Mouse (Mus musculus): Measurements from ENCODE around the gene 1700023F06Rik. TPM values are rescaled to one million over a fixed set of nuclear protein-coding genes. Genes with fewer than 3 reads are reported as not detected.

1700023F06Rik gene
- total and polyA plus RNA-seq, 3 experiments = not detected

DNA sequence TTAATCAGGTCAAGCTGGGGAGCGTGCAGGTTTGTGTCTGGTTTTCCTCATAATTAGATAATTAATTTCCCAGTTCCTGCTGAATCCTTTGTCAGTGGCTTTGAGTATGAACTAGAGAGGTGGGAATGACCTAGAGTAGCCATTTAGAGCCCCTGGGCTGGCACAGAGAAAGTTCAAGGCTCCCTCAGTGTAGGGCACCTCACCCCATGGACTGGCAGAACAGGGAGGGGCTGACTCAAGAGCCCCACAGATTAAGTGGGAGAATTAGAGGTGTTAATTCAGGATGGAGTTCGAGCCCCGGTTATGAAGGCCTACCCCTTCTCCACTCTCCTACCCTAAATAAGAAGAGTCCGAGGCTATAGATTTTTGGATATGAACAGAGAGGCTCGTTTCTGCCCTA lies 38.7 kb downstream of the 1700023F06Rik start:
- in situ Hi-C loops (cut with MboI; ENCODE audit: low pct_ligation_motif_present, low pct_unique_long_range_greater_than_20kb, low sequenced_read_pairs) = loop anchor here (5.0 to 25.0 kb wide), 3 partner anchors 103 to 393 kb away; no protein-coding TSS in a partner anchor
- H3K9ac ChIP-seq (ENCODE audit: insufficient read depth, low read depth) = no peak overlapping the region
- no peaks in the 10 kb centered on the region for H3K36me3 ChIP-seq (replicated peaks in 1 of 2; ENCODE audit: control insufficient read depth in 1 of 2, insufficient read depth in 1 of 2, low read length in 1 of 2)
- peaks cover 11 to 52% of the 10 kb centered on the region in 2 experiments for H3K4me1 ChIP-seq (ENCODE audit: control insufficient read depth in 1 of 2, insufficient read depth in 2 of 2)
- dilution Hi-C loops (cut with MboI; ENCODE audit: extremely low pct_ligation_motif_present, extremely low pct_unique_long_range_greater_than_20kb, low sequenced_read_pairs) = no loop called here
- peaks cover 8% of the 10 kb centered on the region for H3K9me3 ChIP-seq (replicated peaks; ENCODE audit: low read length)
- H3K4me2 ChIP-seq (ENCODE audit: insufficient read depth, low read depth, poor library complexity, severe bottlenecking) = no peak overlapping the region
- H3K27me3 ChIP-seq (replicated peaks) = no peaks in the 10 kb centered on the region
- no peak overlapping the region for H3K27ac ChIP-seq (ENCODE audit: insufficient read depth, low read depth)
- H3K79me2 ChIP-seq (replicated peaks; ENCODE audit: control insufficient read depth, extremely low read depth, insufficient read depth, poor library complexity, severe bottlenecking) = peaks cover 32% of the 10 kb centered on the region
- DNase-seq (ENCODE audit: extremely low read depth) = no peak
- TF ChIP-seq NRF1 (IDR thresholded peaks at IDR 0.05; ENCODE audit: low read depth, low read length) (no peak), NELFE (IDR thresholded peaks at IDR 0.05; ENCODE audit: low read depth, low read length) (no peak), MXI1 (IDR thresholded peaks at IDR 0.05; ENCODE audit: low read depth, low read length) (no peak), UBTF (IDR thresholded peaks at IDR 0.05; ENCODE audit: low read depth, low read length) (no peak), IRF4 (IDR thresholded peaks at IDR 0.05; ENCODE audit: low read depth, low read length) (no peak), MAFK (IDR thresholded peaks at IDR 0.05; ENCODE audit: insufficient replicate concordance, low read length) (no peak), RCOR1 (conservative IDR thresholded peaks at IDR 0.05; ENCODE audit: low read depth, low read length) (no peak), JUN (IDR thresholded peaks at IDR 0.05; ENCODE audit: insufficient read depth, low read depth, low read length) (no peak), E2F4 (IDR thresholded peaks at IDR 0.05; ENCODE audit: insufficient replicate concordance, low read depth, low read length) (no peak)
- no peak overlapping the region for H3K4me3 ChIP-seq (replicated peaks in 1 of 3; ENCODE audit: low read depth in 2 of 3, low read length in 2 of 3, poor library complexity in 1 of 3)

GRCm38 (mm10) chr11:103168690-103169390 lies 39.5 kb downstream of the 1700023F06Rik start:
- no peak overlapping the region for H3K4me3 ChIP-seq (replicated peaks in 1 of 3; ENCODE audit: low read depth in 2 of 3, low read length in 2 of 3, poor library complexity in 1 of 3)

More at GRCm38 (mm10) chr11:103168690-103169390, 39.5 kb downstream of the 1700023F06Rik start:
- TF ChIP-seq TCF12 (IDR thresholded peaks at IDR 0.05; ENCODE audit: low read depth, low read length) (0 out of 2 replicates have a peak, but pooled peaks have one; percentile 48), ETS1 (conservative IDR thresholded peaks at IDR 0.05; ENCODE audit: low read depth, low read length) (no peak), SMC3 (IDR thresholded peaks at IDR 0.05; ENCODE audit: low read depth, low read length) (peak; percentile 100), ZMIZ1 (IDR thresholded peaks at IDR 0.05; ENCODE audit: low read depth, low read length) (0 out of 2 replicates have a peak, but pooled peaks have one; percentile 22), SIN3A (IDR thresholded peaks at IDR 0.05; ENCODE audit: low read length) (peak; percentile 80), JUN (IDR thresholded peaks at IDR 0.05; ENCODE audit: insufficient read depth, low read depth, low read length) (0 out of 2 replicates have a peak, but pooled peaks have one; percentile 14), IRF4 (IDR thresholded peaks at IDR 0.05; ENCODE audit: low read depth, low read length) (peak; percentile 72), MAZ (IDR thresholded peaks at IDR 0.05; ENCODE audit: low read depth, low read length) (0 out of 2 replicates have a peak, but pooled peaks have one; percentile 27), NRF1 (IDR thresholded peaks at IDR 0.05; ENCODE audit: low read depth, low read length) (peak; percentile 44; the same call in 1 of the 2 replicates), MAFK (IDR thresholded peaks at IDR 0.05; ENCODE audit: insufficient replicate concordance, low read length) (no peak), NELFE (IDR thresholded peaks at IDR 0.05; ENCODE audit: low read depth, low read length) (peak; percentile 44; the same call in 1 of the 2 replicates), CTCF (conservative IDR thresholded peaks at IDR 0.05 in 1 of 2, IDR thresholded peaks at IDR 0.05 in 1 of 2; ENCODE audit: low read depth in 2 of 2, low read length in 2 of 2) (peak; percentile 99 to 100), MYC (IDR thresholded peaks at IDR 0.05; ENCODE audit: low read depth, low read length) (0 out of 2 replicates have a peak, but pooled peaks have one; percentile 69), MEF2A (IDR thresholded peaks at IDR 0.05; ENCODE audit: borderline replicate concordance, low read depth, low read length) (peak; percentile 65; the same call in 1 of the 2 replicates), JUND (conservative IDR thresholded peaks at IDR 0.05; ENCODE audit: low read depth, low read length) (peak; percentile 23; the same call in 1 of the 2 replicates), PAX5 (IDR thresholded peaks at IDR 0.05; ENCODE audit: low read length) (no peak), ZC3H11A (IDR thresholded peaks at IDR 0.05; ENCODE audit: low read depth, low read length) (peak; percentile 100), ELF1 (IDR thresholded peaks at IDR 0.05; ENCODE audit: low read depth, low read length) (peak; percentile 14; the same call in 1 of the 2 replicates), E2F4 (IDR thresholded peaks at IDR 0.05; ENCODE audit: insufficient replicate concordance, low read depth, low read length) (no peak), ZNF384 (IDR thresholded peaks at IDR 0.05; ENCODE audit: low read depth, low read length) (no peak), MAX (IDR thresholded peaks at IDR 0.05; ENCODE audit: low read length) (peak; percentile 77)
- peaks cover 27% of the 10 kb centered on the region for H3K79me2 ChIP-seq (replicated peaks; ENCODE audit: control insufficient read depth, extremely low read depth, insufficient read depth, poor library complexity, severe bottlenecking)
- no peak overlapping the region for H3K4me2 ChIP-seq (ENCODE audit: insufficient read depth, low read depth, poor library complexity, severe bottlenecking)
- H3K9ac ChIP-seq (ENCODE audit: insufficient read depth, low read depth) = no peak overlapping the region
- dilution Hi-C loops (cut with MboI; ENCODE audit: extremely low pct_ligation_motif_present, extremely low pct_unique_long_range_greater_than_20kb, low sequenced_read_pairs) = no loop called here
- in situ Hi-C loops (cut with MboI; ENCODE audit: low pct_ligation_motif_present, low pct_unique_long_range_greater_than_20kb, low sequenced_read_pairs) = loop anchor here (25.0 kb wide), 1 partner anchor 393 kb away; no protein-coding TSS in a partner anchor
- H3K27me3 ChIP-seq (replicated peaks) = no peaks in the 10 kb centered on the region
- peaks cover 8 to 44% of the 10 kb centered on the region in 2 experiments for H3K4me1 ChIP-seq (ENCODE audit: control insufficient read depth in 1 of 2, insufficient read depth in 2 of 2)
- H3K27ac ChIP-seq (ENCODE audit: insufficient read depth, low read depth) = no peak overlapping the region
- H3K9me3 ChIP-seq (replicated peaks; ENCODE audit: low read length) = peaks cover 8% of the 10 kb centered on the region
- no peaks in the 10 kb centered on the region for H3K36me3 ChIP-seq (replicated peaks in 1 of 2; ENCODE audit: control insufficient read depth in 1 of 2, insufficient read depth in 1 of 2, low read length in 1 of 2)
- peak; percentile 86 for DNase-seq (ENCODE audit: extremely low read depth)

Measured in CH12.LX (cell line).